28 mouse cellular contexts compared by ENCODE assay signal in the genomic region with DNA sequence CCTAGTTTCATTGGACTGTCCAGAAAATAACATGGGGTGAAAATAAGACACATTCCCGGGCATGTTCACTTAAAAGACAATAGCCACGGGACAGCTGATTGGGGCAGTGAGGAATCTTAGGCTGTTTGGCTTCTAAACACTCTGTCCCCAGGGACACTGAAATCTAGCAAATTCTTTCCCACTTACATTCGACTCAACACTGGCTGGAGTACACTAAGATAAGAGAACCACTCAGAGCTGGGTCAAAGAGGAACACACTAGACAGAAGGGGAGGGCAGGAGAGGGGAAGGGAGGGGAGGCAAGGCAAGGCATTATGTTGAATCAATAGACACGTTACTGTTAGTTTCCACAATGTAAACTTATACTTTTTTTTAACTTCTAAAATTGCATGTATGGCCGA. TPM values are rescaled to one million over a fixed set of nuclear protein-coding genes. Genes with fewer than 3 reads are reported as not detected.
DNase-seq lines count a peak whose midpoint lies in the region; ATAC-seq lines count a peak whose summit lies in the region.
"Had no signal": no experiment of that assay in that cellular context is flagged by ENCODE, and none has a peak within 500 bp of the region (broad histone marks: within the 10 kb centered on the region; RNA-seq: fewer than 3 reads in every experiment).

No protein-coding gene starts in this region.

- H3K9ac ChIP-seq in heart, embryonic 14.5 days (ENCODE audit: low read length) = no peak overlapping the region
- H3K9ac ChIP-seq: embryonic facial prominence, embryonic 13.5 days; forebrain, embryonic 15.5 days; limb, embryonic 12.5 days; liver, embryonic 14.5 days; midbrain, embryonic 13.5 days; neural tube, embryonic 13.5 days had no signal

- H3K4me2 ChIP-seq in heart, embryonic 14.5 days (ENCODE audit: low read length) = no peak overlapping the region
- H3K4me2 ChIP-seq: embryonic facial prominence, embryonic 13.5 days; forebrain, embryonic 15.5 days; limb, embryonic 12.5 days; midbrain, embryonic 13.5 days; neural tube, embryonic 13.5 days had no signal

- ATAC-seq in heart, embryonic 14.5 days (ENCODE audit: insufficient number of reproducible peaks, insufficient read depth, low FRiP score, low read depth) = peak; percentile 71; the same call in 1 of the 2 replicates
- ATAC-seq in erythroid progenitor cell, adult 5-6 weeks (replicated peaks; ENCODE audit: low FRiP score, poor library complexity, severe bottlenecking) = no peak
- ATAC-seq: forebrain, embryonic 15.5 days; midbrain, embryonic 13.5 days had no signal

- peaks cover 47% of the 10 kb centered on the region for H3K36me3 ChIP-seq in heart, embryonic 14.5 days (ENCODE audit: control insufficient read depth, insufficient read depth, low read length)
- H3K36me3 ChIP-seq: embryonic facial prominence, embryonic 13.5 days; forebrain, embryonic 15.5 days; limb, embryonic 12.5 days had no signal

- no peaks in the 10 kb centered on the region for H3K27me3 ChIP-seq in heart, embryonic 14.5 days (ENCODE audit: control insufficient read depth, insufficient read depth, low read length)
- H3K27me3 ChIP-seq: embryonic facial prominence, embryonic 13.5 days; forebrain, embryonic 15.5 days; limb, embryonic 12.5 days; midbrain, embryonic 13.5 days; neural tube, embryonic 13.5 days had no signal

- peaks cover 5 to 13% of the 10 kb centered on the region in 2 experiments for H3K4me1 ChIP-seq in heart, embryonic 14.5 days (ENCODE audit: control insufficient read depth in 2 of 2, insufficient read depth in 2 of 2, low read length in 2 of 2)
- H3K4me1 ChIP-seq: embryonic facial prominence, embryonic 13.5 days; forebrain, embryonic 15.5 days; hindbrain, embryonic 10.5 days; limb, embryonic 12.5 days; midbrain, embryonic 13.5 days; neural tube, embryonic 13.5 days had no signal

- peak; percentile 12 for DNase-seq in kidney, postnatal 14 days
- DNase-seq in kidney, adult 8-10 months = no peak
- DNase-seq in 3T3-L1 (ENCODE audit: low read depth, low spot score) = peak; percentile 62
- peak; percentile 83 for DNase-seq in adipocyte (ENCODE audit: low spot score)
- DNase-seq in thymus, postnatal 0 days (ENCODE audit: low spot score) = no peak
- no peak for DNase-seq in adrenal gland, postnatal 14 days
- DNase-seq: adrenal gland, adult 8-10 months; cerebellum, adult 9-11 months; gastrocnemius, postnatal 25 days; kidney, adult 18-20 months; kidney, postnatal 36 days; layer of hippocampus, adult 9-11 months; right cerebral cortex, adult 18-20 months; thymus, postnatal 25 days had no signal

- 9% methylated on average over 5 of the region's 5 CpGs for WGBS in heart, embryonic 14.5 days

- peak overlapping the region; percentile 39 to 56 for H3K27ac ChIP-seq in heart, embryonic 14.5 days (replicated peaks in 1 of 2; ENCODE audit: control insufficient read depth in 1 of 2, insufficient read depth in 1 of 2, low read depth in 2 of 2, low read length in 2 of 2)
- H3K27ac ChIP-seq: embryonic facial prominence, embryonic 13.5 days; forebrain, embryonic 15.5 days; hindbrain, embryonic 10.5 days; limb, embryonic 12.5 days; liver, embryonic 14.5 days; midbrain, embryonic 13.5 days; neural tube, embryonic 13.5 days had no signal

- H3K4me3 ChIP-seq in heart, embryonic 14.5 days (ENCODE audit: control insufficient read depth in 1 of 2, insufficient read depth in 1 of 2, low read depth in 1 of 2, low read length in 2 of 2) = no peak overlapping the region
- H3K4me3 ChIP-seq: embryonic facial prominence, embryonic 13.5 days; forebrain, embryonic 15.5 days; hindbrain, embryonic 10.5 days; limb, embryonic 12.5 days; midbrain, embryonic 13.5 days; neural tube, embryonic 13.5 days had no signal

- no peaks in the 10 kb centered on the region for H3K9me3 ChIP-seq in heart, embryonic 14.5 days (ENCODE audit: control insufficient read depth, low read length)
- H3K9me3 ChIP-seq: embryonic facial prominence, embryonic 13.5 days; forebrain, embryonic 15.5 days; hindbrain, embryonic 10.5 days; limb, embryonic 12.5 days; midbrain, embryonic 13.5 days; neural tube, embryonic 13.5 days had no signal

RNA-seq across cellular contexts. Expression of gene Arsg, which starts 12.6 kb away (rescaled TPM):
- 3.3 and 3.7 TPM in 2 replicates for polyA plus RNA-seq in heart, embryonic 14.5 days (2014; fragmentation: Nextera tagmentation; extraction: Ambion mirVana)
- total RNA-seq in erythroid progenitor cell, adult 5-6 weeks (2015; ENCODE audit: low replicate concordance) = 2.9 and 5.4 TPM in 2 replicates
- total RNA-seq in erythroid progenitor cell, adult 5-6 weeks (2017; ENCODE audit: low replicate concordance) = 0.91 and 3.3 TPM in 2 replicates
- polyA plus RNA-seq in thymus, postnatal 0 days (2015; fragmentation: Nextera tagmentation; extraction: Ambion mirVana) = 2.3 and 2.4 TPM in 2 replicates
- total RNA-seq in adrenal gland, postnatal 14 days (2021) = 3.3 and 7.0 TPM in 2 replicates

RNA-seq across cellular contexts. Expression of gene Slc16a6, which starts 12.8 kb away (rescaled TPM):
- 7.3 TPM in 2 replicates for polyA plus RNA-seq in heart, embryonic 14.5 days (2014; fragmentation: Nextera tagmentation; extraction: Ambion mirVana)
- 94.7 and 107 TPM in 2 replicates for total RNA-seq in erythroid progenitor cell, adult 5-6 weeks (2015; ENCODE audit: low replicate concordance)
- total RNA-seq in erythroid progenitor cell, adult 5-6 weeks (2017; ENCODE audit: low replicate concordance) = 35.6 and 52.4 TPM in 2 replicates
- polyA plus RNA-seq in thymus, postnatal 0 days (2015; fragmentation: Nextera tagmentation; extraction: Ambion mirVana) = 14.4 TPM in 2 replicates
- 2.4 and 4.4 TPM in 2 replicates for total RNA-seq in adrenal gland, postnatal 14 days (2021)

RNA-seq across cellular contexts. Expression of gene Amz2, which starts 34.8 kb away (rescaled TPM):
- polyA plus RNA-seq in heart, embryonic 14.5 days (2014; fragmentation: Nextera tagmentation; extraction: Ambion mirVana) = 38.7 and 39.7 TPM in 2 replicates
- total RNA-seq in erythroid progenitor cell, adult 5-6 weeks (2015; ENCODE audit: low replicate concordance) = 16.6 and 32.7 TPM in 2 replicates
- 10.1 and 18.6 TPM in 2 replicates for total RNA-seq in erythroid progenitor cell, adult 5-6 weeks (2017; ENCODE audit: low replicate concordance)
- 59.4 and 60.0 TPM in 2 replicates for polyA plus RNA-seq in thymus, postnatal 0 days (2015; fragmentation: Nextera tagmentation; extraction: Ambion mirVana)
- 41.0 and 41.1 TPM in 2 replicates for total RNA-seq in adrenal gland, postnatal 14 days (2021)

RNA-seq across cellular contexts. Expression of gene 9930022D16Rik, which starts 46.9 kb away (rescaled TPM):
- polyA plus RNA-seq in heart, embryonic 14.5 days (2014; fragmentation: Nextera tagmentation; extraction: Ambion mirVana) = not detected in 2 replicates
- total RNA-seq in erythroid progenitor cell, adult 5-6 weeks (2015; ENCODE audit: low replicate concordance) = not detected in 2 replicates
- total RNA-seq in erythroid progenitor cell, adult 5-6 weeks (2017; ENCODE audit: low replicate concordance) = not detected in 2 replicates
- polyA plus RNA-seq in thymus, postnatal 0 days (2015; fragmentation: Nextera tagmentation; extraction: Ambion mirVana) = 0.08 and 0.12 TPM in 2 replicates
- total RNA-seq in adrenal gland, postnatal 14 days (2021) = not detected in 2 replicates
- total RNA-seq: adrenal gland, adult 8-10 months; gastrocnemius, postnatal 25 days; megakaryocyte progenitor cell, adult 5-6 weeks had no signal
- polyA plus RNA-seq: brain, embryonic 14.5 days; C2C12; embryonic facial prominence, embryonic 13.5 days; forebrain, embryonic 15.5 days; hindbrain, embryonic 10.5 days; limb, embryonic 12.5 days; liver, embryonic 14.5 days; midbrain, embryonic 13.5 days; neural tube, embryonic 13.5 days; small intestine, adult 2 months; testis, adult 2 months had no signal

Comparison
In these comparisons a context has a peak if more than half of its experiments do, and no peak if none do; other contexts are left out.
1. DNase-seq: peak in kidney, postnatal 14 days (single experiment), 3T3-L1 (single experiment) and adipocyte (single experiment); none in kidney, adult 8-10 months (0 of 2), thymus, postnatal 0 days (single experiment) and adrenal gland, postnatal 14 days (single experiment).